Mouse (Mus musculus): ENCODE measurements around the gene Il12a.
"Not testable (repeated sequence)": the region's sequence is repeated elsewhere in the genome, so short reads cannot be mapped to it uniquely, and the experiment has no call there.

The Il12a gene

DNA sequence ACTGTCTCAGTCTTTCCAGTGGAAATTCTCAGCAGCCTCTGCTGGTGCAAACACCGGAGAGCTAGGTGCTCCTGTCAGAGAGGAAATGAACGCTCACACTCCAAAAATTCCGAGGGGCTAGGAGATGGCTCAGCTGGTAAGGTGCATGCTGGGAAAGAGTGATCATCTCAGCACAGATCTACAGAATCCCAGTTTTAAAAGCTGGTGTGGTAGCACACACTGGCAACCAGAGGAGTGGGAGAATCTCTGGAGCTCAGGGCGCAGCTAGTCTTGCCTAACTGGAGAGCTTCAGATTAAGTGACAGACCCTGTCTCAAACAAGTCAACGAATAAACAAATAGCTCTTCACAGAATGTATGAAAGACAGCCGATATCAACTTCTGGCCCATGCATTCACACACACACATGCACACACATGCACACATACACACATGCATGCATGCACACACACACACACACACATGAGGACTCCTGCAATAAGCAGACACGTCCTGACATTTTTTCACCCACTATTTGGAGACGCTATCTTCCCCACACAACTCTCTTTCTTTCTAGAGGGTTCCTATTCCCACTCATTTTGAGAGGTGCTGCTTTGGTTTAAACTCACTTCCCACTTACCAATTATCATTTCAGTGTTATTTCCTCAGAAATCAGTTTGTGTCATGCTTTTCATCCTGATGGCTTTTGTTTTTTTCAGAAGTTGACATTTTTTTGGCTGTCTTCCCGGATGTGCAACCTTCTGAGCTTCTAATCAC is 52.5 kb downstream of the Il12a start:
- no peak for DNase-seq (ENCODE audit: low read depth, low spot score)

- DNase-seq (ENCODE audit: low read depth, low spot score) = no peak
Observed at GRCm38 (mm10) chr3:68743472-68743732, 53.0 kb downstream of the Il12a start.

DNA sequence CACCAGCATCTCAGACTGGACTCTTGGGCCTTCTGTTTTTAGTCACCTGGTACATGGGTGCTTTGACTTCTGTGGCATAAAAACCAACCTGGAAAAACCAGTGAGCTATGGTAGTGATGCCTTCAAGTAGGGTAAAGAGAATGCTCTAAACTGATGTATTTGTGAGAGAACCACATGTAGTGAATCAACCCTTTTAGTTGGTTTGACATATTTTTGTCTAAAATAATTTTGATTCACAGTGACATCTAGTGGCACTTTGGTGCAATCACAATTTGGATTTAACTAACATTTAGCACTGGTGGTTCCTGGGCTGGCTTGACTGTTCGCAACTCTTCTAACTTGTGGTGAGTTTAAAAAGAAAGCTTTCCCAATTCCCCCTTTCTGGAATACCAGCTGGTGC is 53.7 kb downstream of the Il12a start:
- no peak for DNase-seq (ENCODE audit: low read depth, low spot score)

DNA sequence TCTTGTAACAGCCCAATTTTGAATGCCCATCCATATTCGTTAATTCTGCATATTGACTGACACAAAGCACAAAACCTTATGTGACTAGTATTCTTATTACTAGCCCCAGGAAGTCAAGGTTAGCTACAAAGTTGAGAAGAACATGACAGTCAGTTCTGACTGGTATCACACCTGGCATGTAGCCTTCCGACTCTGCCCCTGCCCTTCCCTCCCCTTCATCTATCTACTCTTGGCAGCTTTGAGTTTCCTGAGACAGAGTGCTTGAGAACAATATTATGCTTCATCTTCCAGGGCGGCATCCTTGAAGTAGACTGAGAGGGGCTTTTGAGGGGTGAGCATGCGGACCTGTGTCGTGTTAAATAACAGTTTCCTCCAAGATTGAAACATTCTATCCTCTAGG is 54.6 kb downstream of the Il12a start:
- DNase-seq (ENCODE audit: low read depth, low spot score) = no peak

DNA sequence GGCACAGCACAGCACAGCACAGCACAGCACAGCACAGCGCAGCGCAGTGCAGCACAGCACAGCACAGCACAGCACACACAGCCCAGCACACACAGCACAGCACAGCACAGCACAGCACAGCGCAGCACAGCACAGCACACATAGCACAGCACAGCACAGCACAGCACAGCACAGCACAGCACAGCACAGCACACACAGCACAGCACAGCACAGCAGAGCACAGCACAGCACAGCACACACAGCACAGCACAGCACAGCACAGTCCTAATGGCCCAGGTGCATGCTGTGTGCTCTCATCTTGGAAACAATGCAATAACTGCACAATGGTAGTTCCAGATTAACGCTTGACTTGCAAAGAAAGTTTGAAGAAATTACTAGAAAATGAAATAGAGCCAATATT is 55.8 kb downstream of the Il12a start:
- DNase-seq (ENCODE audit: low read depth, low spot score) = not testable (repeated sequence)

Measured in c-Kit-negative CD71-positive TER-119-positive erythroid progenitor cells, embryonic 14.5 days (primary cell).